Mouse (Mus musculus): ENCODE data around the gene Ptpn11.

GRCm38 (mm10) chr5:121096744-121097143 lies 94.5 kb downstream of the Ptpn11 start:
- no peak for TF ChIP-seq TAL1 (IDR thresholded peaks at IDR 0.05; ENCODE audit: low read length)
- TF ChIP-seq GATA1 (IDR thresholded peaks at IDR 0.05; ENCODE audit: low read length), result no peak
